Mouse (Mus musculus) kidney, adult 18-20 months (tissue): ENCODE measurements around the gene Gm17655.
"Not testable (repeated sequence)": the region's sequence is repeated elsewhere in the genome, so short reads cannot be mapped to it uniquely, and the experiment has no call there.

ENCODE experiments used
- DNase-seq: peaks from one replicate; pipeline ENCODE4 v3.0.0; 2021

The Gm17655 gene

GRCm38 (mm10) chr5:110086161-110086866 is 14.0 kb upstream of the Gm17655 start:
- DNase-seq = no peak

DNA sequence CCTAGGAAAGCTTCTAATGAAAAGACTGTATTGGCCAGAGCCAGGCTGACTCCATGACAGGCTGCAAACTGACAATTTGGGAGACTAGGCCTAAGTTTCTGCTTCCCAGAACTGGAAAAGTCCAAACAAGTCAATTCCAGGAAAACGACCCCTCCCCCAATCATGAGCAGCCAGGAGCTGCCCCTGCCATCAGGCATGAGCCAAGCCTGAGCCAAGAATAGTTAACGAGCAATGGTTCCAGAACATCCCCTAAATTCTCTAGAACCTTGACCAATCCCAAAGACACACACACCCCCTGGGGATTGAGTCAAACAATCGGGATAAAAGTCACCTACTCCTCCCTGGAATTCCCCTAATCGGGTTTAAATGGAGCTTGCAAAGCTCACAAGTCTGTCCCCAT is 10.6 kb upstream of the Gm17655 start:
- no peak for DNase-seq

- peak; percentile 87 for DNase-seq
Observed at GRCm38 (mm10) chr5:110057637-110058408, 14.5 kb downstream of the Gm17655 start.

DNA sequence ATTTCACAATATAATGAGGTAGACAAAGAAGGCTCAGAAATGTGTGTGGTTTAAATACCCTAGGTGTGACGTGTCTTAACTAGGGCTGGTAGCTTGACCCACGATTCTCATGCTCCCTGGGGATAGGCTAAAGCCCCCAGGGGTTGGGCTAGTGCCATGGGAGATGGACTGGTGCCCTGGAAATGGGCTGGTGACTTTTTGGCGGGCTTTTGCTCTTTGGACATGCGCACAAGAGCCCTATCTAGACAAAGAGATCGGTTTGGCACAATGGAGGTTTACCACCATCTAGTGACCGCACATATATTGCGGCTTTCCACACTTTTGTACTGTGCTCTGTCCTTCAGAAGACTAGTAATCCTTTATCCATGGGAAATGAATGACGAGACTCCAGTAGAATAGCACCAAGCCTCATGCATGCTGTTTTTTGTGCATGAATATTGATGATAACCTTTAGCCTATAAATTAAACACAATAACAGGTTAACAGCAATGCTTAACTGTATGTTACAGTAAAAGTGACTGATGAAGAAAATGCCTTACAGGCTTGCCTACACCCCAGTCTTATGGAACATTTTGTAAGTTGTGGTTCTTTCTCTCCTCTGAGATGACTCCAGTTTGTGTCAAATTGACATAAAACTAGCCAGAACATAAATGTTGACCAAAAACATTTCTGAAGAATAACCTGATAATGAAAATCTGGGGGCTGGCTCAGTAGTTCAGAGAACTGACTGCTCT is 48.5 kb downstream of the Gm17655 start:
- DNase-seq = peak; percentile 56

DNA sequence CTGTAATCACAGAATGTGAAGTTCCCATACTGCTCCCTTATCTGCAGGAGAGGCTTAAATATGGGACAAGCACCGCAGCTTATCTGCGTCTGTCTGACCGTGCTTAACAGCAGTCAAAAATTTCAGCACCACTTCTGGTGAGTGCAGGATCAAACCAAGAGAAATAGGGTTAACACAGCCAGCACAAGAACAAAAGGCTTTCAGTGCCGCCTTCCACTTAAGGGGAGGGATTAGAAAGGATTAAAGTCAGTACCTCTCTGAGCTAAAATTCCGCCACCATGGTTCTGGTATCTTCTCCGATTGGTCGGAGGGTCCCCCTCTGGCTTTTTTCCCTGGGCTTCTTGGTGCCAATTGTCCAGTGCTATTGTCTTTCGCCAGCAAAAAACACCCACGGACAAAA is 49.0 kb downstream of the Gm17655 start:
- no peak for DNase-seq

DNA sequence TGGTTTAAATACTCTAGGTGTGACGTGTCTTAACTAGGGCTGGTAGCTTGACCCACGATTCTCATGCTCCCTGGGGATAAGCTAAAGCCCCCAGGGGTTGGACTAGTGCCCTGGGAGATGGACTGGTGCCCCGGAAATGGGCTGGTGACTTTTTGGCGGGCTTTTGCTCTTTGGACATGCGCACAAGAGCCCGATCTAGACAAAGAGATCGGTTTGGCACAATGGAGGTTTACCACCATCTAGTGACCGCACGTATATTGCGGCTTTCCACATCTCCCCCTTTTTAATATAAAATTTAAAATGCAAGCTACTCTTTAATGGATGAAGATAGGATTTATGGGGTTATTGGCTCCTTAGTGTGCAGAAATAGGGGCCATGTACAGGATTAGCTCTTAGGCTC is 56.5 kb downstream of the Gm17655 start:
- DNase-seq = not testable (repeated sequence)
